In genomic region chr13:95202151-95202758, GRCm38 (mm10) we compare ENCODE assay signal across 12 mouse cellular contexts.
"Had no signal": no experiment of that assay in that cellular context is flagged by ENCODE, and none has a peak within 500 bp of the region (broad histone marks: within the 10 kb centered on the region; RNA-seq: fewer than 3 reads in every experiment).

No protein-coding gene starts in this region.

- DNase-seq: kidney, adult 18-20 months; kidney, adult 9 months; kidney, postnatal 14 days; liver, embryonic 13.5 days; lung, adult 2 months; lung, postnatal 14 days; lung, postnatal 4 days; midbrain, embryonic 14.5 days; right cerebral cortex, postnatal 14 days; spleen, adult 18-20 months; thymus, postnatal 25 days had no signal

- H3K27ac ChIP-seq: liver, embryonic 13.5 days; stomach, embryonic 15.5 days had no signal

- H3K4me3 ChIP-seq: liver, embryonic 13.5 days; stomach, embryonic 15.5 days had no signal
